Mouse (Mus musculus): ENCODE data around the gene Lypd5.

GRCm38 (mm10) chr7:24325675-24326128 is 23.3 kb upstream of the Lypd5 start:
- TF ChIP-seq CTCF (IDR thresholded peaks at IDR 0.05; ENCODE audit: low read depth, low read length) (no peak), POLR2A (IDR thresholded peaks at IDR 0.05; ENCODE audit: borderline replicate concordance, low read depth, low read length) (no peak)
